Mouse (Mus musculus): Measurements from ENCODE around the gene Mybpc2.
A peak's percentile ranks its signal among the peaks of the same experiment; 100 is the strongest.

Gene Mybpc2

GRCm38 (mm10) chr7:44462218-44463055 lies 62.0 kb downstream of the Mybpc2 start:
- peak; percentile 26 for DNase-seq (ENCODE audit: low spot score)

GRCm38 (mm10) chr7:44461503-44462217 lies 62.8 kb downstream of the Mybpc2 start:
- no peak for DNase-seq (ENCODE audit: low spot score)

GRCm38 (mm10) chr7:44460767-44461502 lies 63.5 kb downstream of the Mybpc2 start:
- no peak for DNase-seq (ENCODE audit: low spot score)

DNA sequence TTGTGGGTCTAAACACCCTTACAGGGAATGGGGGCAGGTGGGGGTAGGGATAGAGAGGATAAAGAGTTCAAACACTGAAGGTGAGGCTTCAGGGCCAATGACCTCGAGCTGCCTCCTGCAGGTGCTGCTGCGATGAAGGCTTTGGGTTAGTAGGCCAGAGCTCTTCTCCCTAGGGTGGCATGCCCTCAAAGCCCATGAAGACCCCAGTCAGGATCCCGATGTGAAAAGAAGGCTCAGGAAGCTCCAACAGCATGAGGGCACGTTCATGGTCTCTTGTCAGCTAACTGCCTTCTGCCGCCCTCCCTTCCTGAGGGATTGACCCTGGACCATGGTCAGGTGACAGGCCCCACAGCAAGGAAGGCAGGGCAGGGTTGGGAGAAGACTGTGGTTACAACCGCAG lies 64.4 kb downstream of the Mybpc2 start:
- DNase-seq (ENCODE audit: low spot score), result no peak

GRCm38 (mm10) chr7:44456302-44456701 lies 68.2 kb downstream of the Mybpc2 start:
- DNase-seq (ENCODE audit: low spot score), result no peak

DNA sequence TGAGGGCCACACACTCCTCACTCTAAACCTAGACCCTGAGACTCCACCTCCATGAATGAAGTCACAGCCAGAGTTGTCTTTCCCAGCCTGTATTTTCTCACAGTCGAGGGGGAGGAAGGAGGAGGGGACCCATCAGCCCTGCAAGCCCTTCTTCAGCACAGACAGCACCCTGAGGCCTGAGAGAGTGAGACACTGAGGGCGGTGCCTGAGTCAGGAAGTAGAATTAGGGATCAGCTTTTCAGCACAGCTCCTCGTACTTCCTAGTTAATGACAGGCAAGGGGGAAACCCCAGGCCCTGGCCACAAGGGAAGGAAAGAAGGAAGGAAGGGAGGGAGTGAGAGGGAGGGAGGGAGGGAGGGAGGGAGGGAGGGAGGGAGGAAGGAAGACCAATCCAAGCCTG lies 71.2 kb downstream of the Mybpc2 start:
- DNase-seq (ENCODE audit: low spot score), result no peak

Data from urinary bladder, postnatal 25 days (tissue).